Mouse (Mus musculus) limb, embryonic 10.5 days (tissue): Measurements from ENCODE around the gene Oas1d. TPM values are rescaled to one million over a fixed set of nuclear protein-coding genes. Genes with fewer than 3 reads are reported as not detected.
"Not testable (repeated sequence)": the region's sequence is repeated elsewhere in the genome, so short reads cannot be mapped to it uniquely, and the experiment has no call there.

Experiments
- DNase-seq: peaks from one replicate; pipeline ENCODE4 v3.0.0-alpha.2; 2017; ENCODE audit warnings: low spot score
- H3K27ac ChIP-seq: fragments of 300-500 bp; sonication (generic); 2 replicates; pipeline ENCODE4 v1.5.1; 2016; ENCODE audit warnings: mild to moderate bottlenecking
- H3K27me3 ChIP-seq: fragments of 300-500 bp; sonication (generic); 2 replicates; pipeline ENCODE4 v1.6.1; 2016; ENCODE audit warnings: low read depth, mild to moderate bottlenecking; ENCODE audit not compliant: poor library complexity, severe bottlenecking
- H3K36me3 ChIP-seq: fragments of 300-500 bp; sonication (generic); 2 replicates; pipeline ENCODE4 v1.6.1; 2016; ENCODE audit warnings: mild to moderate bottlenecking, moderate library complexity
- H3K4me1 ChIP-seq: fragments of 300-500 bp; sonication (generic); 2 replicates; pipeline ENCODE4 v1.6.1; 2016
- H3K4me3 ChIP-seq: fragments of 300-500 bp; sonication (generic); 2 replicates; pipeline ENCODE4 v1.5.1; 2016; ENCODE audit warnings: mild to moderate bottlenecking, moderate library complexity
- H3K9me3 ChIP-seq: fragments of 300-500 bp; sonication (generic); replicated peaks from 2 replicates; pipeline ENCODE4 v1.6.1; 2016; ENCODE audit warnings: mild to moderate bottlenecking
- WGBS: fragments of 180-500 bp; shearing (Covaris S2); methylation state at CpG from one replicate; pipeline ENCODE4 v1.1.7; 2016; 5-methylcytosine and 5-hydroxymethylcytosine counted together
- polyA plus RNA-seq: library from polyadenylated mRNA; unstranded; fragments of >200 nt; fragmentation: Nextera tagmentation; extraction: Ambion mirVana; gene quantifications from 2 replicates; pipeline ENCODE4 v1.2.1, GENCODE M21; 2016

The Oas1d gene
- polyA plus RNA-seq, 1 experiment from 2014 or later: not detected

GRCm38 (mm10) chr5:120890991-120891390 lies 23.3 kb upstream of the Oas1d start:
- Histone ChIP-seq H3K27me3 (peaks cover 12% of the 10 kb centered on the region; the same call in 1 of the 2 replicates), H3K27ac (no peak overlapping the region), H3K4me3 (no peak overlapping the region), H3K4me1 (no peaks in the 10 kb centered on the region), H3K36me3 (no peaks in the 10 kb centered on the region), H3K9me3 (no peaks in the 10 kb centered on the region)
- 66% methylated on average over 3 of the region's 3 CpGs for WGBS
- no peak for DNase-seq

- H3K9me3 ChIP-seq, DNase-seq, H3K27ac ChIP-seq, H3K4me3 ChIP-seq, H3K4me1 ChIP-seq, H3K36me3 ChIP-seq: not testable (repeated sequence)
- peaks cover 11% of the 10 kb centered on the region; the same call in 1 of the 2 replicates for H3K27me3 ChIP-seq
- 70% methylated on average over 2 of the region's 2 CpGs for WGBS
Observed at GRCm38 (mm10) chr5:120891566-120892242, 22.6 kb upstream of the Oas1d start.

- Histone ChIP-seq H3K36me3 (no peaks in the 10 kb centered on the region), H3K9me3 (no peaks in the 10 kb centered on the region), H3K4me3 (no peak overlapping the region), H3K27me3 (peaks cover 7% of the 10 kb centered on the region; the same call in 1 of the 2 replicates), H3K27ac (no peak overlapping the region), H3K4me1 (no peaks in the 10 kb centered on the region)
- 26% methylated on average over 2 of the region's 2 CpGs for WGBS
- DNase-seq: no peak
Observed at GRCm38 (mm10) chr5:120892243-120892660, 22.1 kb upstream of the Oas1d start.

GRCm38 (mm10) chr5:120893866-120894265 lies 20.5 kb upstream of the Oas1d start:
- H3K27me3 ChIP-seq, H3K36me3 ChIP-seq, H3K4me1 ChIP-seq, H3K9me3 ChIP-seq, H3K27ac ChIP-seq, H3K4me3 ChIP-seq, DNase-seq: not testable (repeated sequence)
- WGBS: 97% methylated on average over 4 of the region's 4 CpGs

GRCm38 (mm10) chr5:120894692-120895091 lies 19.6 kb upstream of the Oas1d start:
- H3K27me3 ChIP-seq, H3K4me3 ChIP-seq, H3K36me3 ChIP-seq, H3K9me3 ChIP-seq, DNase-seq, H3K27ac ChIP-seq, H3K4me1 ChIP-seq: not testable (repeated sequence)
- 77% methylated on average over 2 of the region's 2 CpGs for WGBS

- Histone ChIP-seq H3K27ac (no peak overlapping the region), H3K4me1 (no peaks in the 10 kb centered on the region), H3K9me3 (no peaks in the 10 kb centered on the region), H3K36me3 (no peaks in the 10 kb centered on the region), H3K27me3 (no peaks in the 10 kb centered on the region), H3K4me3 (no peak overlapping the region)
- DNase-seq: no peak
- WGBS: 93% methylated on average over 11 of the region's 11 CpGs
Observed at GRCm38 (mm10) chr5:120895231-120895900, 19.0 kb upstream of the Oas1d start.

- no peaks in the 10 kb centered on the region for H3K4me1 ChIP-seq
- no peaks in the 10 kb centered on the region for H3K36me3 ChIP-seq
- H3K27me3 ChIP-seq: no peaks in the 10 kb centered on the region
- no peak overlapping the region for H3K4me3 ChIP-seq
- no peak overlapping the region for H3K27ac ChIP-seq
- WGBS: 87% methylated on average over 6 of the region's 6 CpGs
- H3K9me3 ChIP-seq: no peaks in the 10 kb centered on the region
- no peak for DNase-seq
Observed at GRCm38 (mm10) chr5:120898307-120898706, 16.0 kb upstream of the Oas1d start.

GRCm38 (mm10) chr5:120898726-120899125 lies 15.6 kb upstream of the Oas1d start:
- Histone ChIP-seq H3K36me3 (no peaks in the 10 kb centered on the region), H3K4me1 (no peaks in the 10 kb centered on the region), H3K27me3 (no peaks in the 10 kb centered on the region), H3K4me3 (no peak overlapping the region), H3K27ac (no peak overlapping the region), H3K9me3 (no peaks in the 10 kb centered on the region)
- no peak for DNase-seq

- WGBS: 69% methylated on average over 1 of the region's 1 CpGs
Observed at GRCm38 (mm10) chr5:120900666-120901065, 13.7 kb upstream of the Oas1d start.

GRCm38 (mm10) chr5:120902056-120902455 lies 12.3 kb upstream of the Oas1d start:
- no peak overlapping the region for H3K4me3 ChIP-seq
- H3K27ac ChIP-seq: no peak overlapping the region
- H3K9me3 ChIP-seq: no peaks in the 10 kb centered on the region
- no peaks in the 10 kb centered on the region for H3K27me3 ChIP-seq
- no peak for DNase-seq
- H3K4me1 ChIP-seq: no peaks in the 10 kb centered on the region
- 92% methylated on average over 5 of the region's 5 CpGs for WGBS
- H3K36me3 ChIP-seq: no peaks in the 10 kb centered on the region

More at GRCm38 (mm10) chr5:120900666-120901065, 13.7 kb upstream of the Oas1d start:
- Histone ChIP-seq H3K36me3 (no peaks in the 10 kb centered on the region), H3K9me3 (no peaks in the 10 kb centered on the region), H3K4me1 (no peaks in the 10 kb centered on the region), H3K27ac (no peak overlapping the region), H3K4me3 (no peak overlapping the region), H3K27me3 (no peaks in the 10 kb centered on the region)
- DNase-seq: no peak

- H3K9me3 ChIP-seq, H3K27ac ChIP-seq, H3K36me3 ChIP-seq, H3K4me1 ChIP-seq, H3K27me3 ChIP-seq, H3K4me3 ChIP-seq, DNase-seq: not testable (repeated sequence)
- 33% methylated on average over 9 of the region's 12 CpGs for WGBS
Observed at GRCm38 (mm10) chr5:120906791-120907733, 7.3 kb upstream of the Oas1d start, which contains the start of gene Oas1a. Oas1a (minus strand) TSS chr5:120907521.

GRCm38 (mm10) chr5:120908196-120908920 lies 6.0 kb upstream of the Oas1d start:
- Histone ChIP-seq H3K4me3 (no peak overlapping the region), H3K36me3 (no peaks in the 10 kb centered on the region), H3K27ac (no peak overlapping the region), H3K27me3 (no peaks in the 10 kb centered on the region), H3K4me1 (no peaks in the 10 kb centered on the region), H3K9me3 (no peaks in the 10 kb centered on the region)
- no peak for DNase-seq
- WGBS: 55% methylated on average over 7 of the region's 7 CpGs
